Mouse (Mus musculus) small intestine, adult 2 months (tissue): Measurements from ENCODE around the gene Isg20l2. TPM values are rescaled to one million over a fixed set of nuclear protein-coding genes. Genes with fewer than 3 reads are reported as not detected.

Experiments used
- H3K27ac ChIP-seq: fragments of 200-500 bp; 2 replicates; pipeline ENCODE4 v1.5.1; 2012; ENCODE audit warnings: low read depth, low read length, control low read depth, inconsistent platforms; ENCODE audit not compliant: insufficient read depth
- H3K27me3 ChIP-seq: fragments of 200-500 bp; 2 replicates; pipeline ENCODE4 v1.6.1; 2012; ENCODE audit warnings: mild to moderate bottlenecking, moderate library complexity, low read length, inconsistent platforms; ENCODE audit not compliant: control insufficient read depth, insufficient read depth
- H3K36me3 ChIP-seq: fragments of 200-500 bp; 2 replicates; pipeline ENCODE4 v1.6.1; 2012; ENCODE audit warnings: mild to moderate bottlenecking, low read length, control low read depth, inconsistent platforms; ENCODE audit not compliant: control insufficient read depth, insufficient read depth
- H3K4me1 ChIP-seq: fragments of 200-500 bp; 2 replicates; pipeline ENCODE4 v1.6.1; 2012; ENCODE audit warnings: low read length, inconsistent platforms, mixed read lengths; ENCODE audit not compliant: control insufficient read depth, insufficient read depth, insufficient read length
- H3K4me3 ChIP-seq: fragments of 200-500 bp; 2 replicates; pipeline ENCODE4 v1.5.1; 2012; ENCODE audit warnings: low read depth, mild to moderate bottlenecking, control low read depth, inconsistent platforms, low read length, moderate library complexity
- CTCF ChIP-seq: fragments of 200-500 bp; IDR thresholded peaks from 2 replicates; pipeline ENCODE4 v1.5.1; 2012; ENCODE audit warnings: low read depth, mild to moderate bottlenecking, control low read depth, inconsistent platforms, low read length, moderate library complexity, mixed read lengths; ENCODE audit not compliant: insufficient replicate concordance, insufficient read length; ENCODE audit errors: extremely low read depth
- POLR2A ChIP-seq: fragments of 200-500 bp; IDR thresholded peaks from 2 replicates; pipeline ENCODE4 v1.6.1; 2012; ENCODE audit warnings: low read depth, mild to moderate bottlenecking, control low read depth, inconsistent platforms, low read length, moderate library complexity
- WGBS: fragments of 180-500 bp; shearing (Covaris S2); methylation state at CpG from one replicate; pipeline ENCODE4 v1.1.7; 2018; 5-methylcytosine and 5-hydroxymethylcytosine counted together
- polyA plus RNA-seq: library from polyadenylated mRNA; depleted of rRNA; stranded (reverse); fragments of >200 nt; gene quantifications from 2 replicates; pipeline ENCODE4 v1.2.3, GENCODE M21; 2012

The Isg20l2 gene
- polyA plus RNA-seq, 1 experiment: 7.0 TPM

GRCm38 (mm10) chr3:87942471-87942870 lies 12.4 kb downstream of the Isg20l2 start:
- WGBS: 94% methylated on average over 2 of the region's 2 CpGs
- no peak for TF ChIP-seq CTCF
- no peak for TF ChIP-seq POLR2A
- Histone ChIP-seq H3K27me3 (peaks cover 13% of the 10 kb centered on the region), H3K27ac (no peak overlapping the region), H3K36me3 (peaks cover 39% of the 10 kb centered on the region), H3K4me3 (no peak overlapping the region), H3K4me1 (no peaks in the 10 kb centered on the region)

- Histone ChIP-seq H3K4me3 (no peak overlapping the region), H3K4me1 (no peaks in the 10 kb centered on the region), H3K27ac (no peak overlapping the region), H3K27me3 (peaks cover 24% of the 10 kb centered on the region), H3K36me3 (peaks cover 34% of the 10 kb centered on the region)
- 56% methylated on average over 7 of the region's 7 CpGs for WGBS
- TF ChIP-seq CTCF: no peak
- TF ChIP-seq POLR2A: no peak
Measured at GRCm38 (mm10) chr3:87943586-87943985, 13.5 kb downstream of the Isg20l2 start.

DNA sequence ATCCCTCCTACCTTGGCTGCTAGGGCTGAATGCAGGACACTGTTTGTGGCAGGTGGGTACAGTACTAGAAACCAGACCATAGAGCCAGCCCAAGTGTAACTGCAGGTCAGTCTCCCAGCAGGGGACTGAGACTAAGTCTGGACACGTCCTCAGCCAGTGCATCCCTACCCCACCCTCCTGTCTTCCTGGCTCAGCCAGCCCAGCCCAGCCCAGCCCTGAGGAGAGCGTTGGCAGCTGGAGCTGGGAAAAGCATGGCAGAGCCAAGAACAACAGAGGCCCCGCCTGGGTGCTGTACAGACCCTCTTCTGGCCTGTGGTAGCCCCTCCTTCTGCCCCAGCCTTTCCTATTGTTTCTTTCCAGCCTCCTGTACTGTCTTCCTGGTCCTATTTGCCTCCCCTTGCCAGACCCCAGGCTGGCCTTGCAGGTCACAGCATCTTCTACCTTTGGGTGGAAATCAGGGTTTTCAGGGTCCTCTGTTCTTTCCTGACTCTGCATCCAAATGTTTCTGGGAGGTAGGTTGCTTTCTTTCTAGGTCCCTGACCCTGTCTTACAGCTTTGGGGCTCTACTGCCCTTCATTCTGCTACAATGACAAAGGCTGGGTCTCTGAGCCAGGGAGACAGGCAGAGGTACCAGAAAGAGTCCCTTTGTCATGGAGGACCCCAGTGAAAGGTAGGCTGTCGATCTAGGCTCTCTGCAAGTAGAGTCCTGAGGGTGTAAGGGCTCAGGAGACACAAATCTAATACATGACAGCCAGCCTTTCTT lies 14.9 kb downstream of the Isg20l2 start:
- 17% methylated on average over 4 of the region's 4 CpGs for WGBS

DNA sequence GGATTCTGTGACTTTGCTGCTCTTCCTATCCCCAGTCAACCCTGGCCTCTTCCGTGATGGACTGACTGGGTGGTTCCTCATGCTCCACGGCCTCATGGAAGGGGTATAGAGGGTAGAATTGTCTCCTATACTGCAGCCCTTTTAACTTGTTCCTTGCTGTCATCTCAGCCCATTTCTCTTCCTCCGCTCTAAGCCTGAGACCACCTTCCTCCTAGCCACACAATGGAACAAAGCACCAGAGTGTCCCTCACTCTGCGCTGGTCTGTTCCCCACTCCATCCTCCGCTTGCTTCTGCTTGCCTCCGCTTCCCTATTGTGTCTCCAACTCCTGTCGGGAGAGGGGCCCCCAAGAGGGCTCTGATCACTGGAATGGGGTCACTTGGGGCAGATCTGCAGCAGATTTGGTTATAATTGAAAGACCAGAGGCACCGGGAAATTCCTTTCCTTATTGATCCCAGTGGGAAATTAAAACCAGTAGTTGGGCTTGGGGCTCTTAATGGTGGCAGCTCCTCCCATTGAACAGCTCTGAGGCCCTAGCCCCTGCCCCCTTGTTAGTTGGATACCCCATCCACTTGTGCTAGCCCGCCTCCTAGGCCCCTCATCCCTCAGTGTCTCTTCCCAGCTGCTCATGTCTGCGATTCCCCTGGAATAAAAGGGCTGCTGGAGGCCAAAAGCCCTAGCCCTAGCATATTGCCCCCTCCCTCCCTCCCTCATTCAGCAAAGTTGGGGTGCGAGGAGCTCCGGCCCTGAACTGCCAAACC lies 15.8 kb downstream of the Isg20l2 start:
- Histone ChIP-seq H3K36me3 (peaks cover 13% of the 10 kb centered on the region), H3K4me1 (no peaks in the 10 kb centered on the region), H3K4me3 (no peak overlapping the region), H3K27ac (no peak overlapping the region), H3K27me3 (peaks cover 45% of the 10 kb centered on the region)
- no peak for TF ChIP-seq CTCF
- no peak for TF ChIP-seq POLR2A
- WGBS: 50% methylated on average over 12 of the region's 12 CpGs

More for the DNA sequence above, 14.9 kb downstream of the Isg20l2 start:
- Histone ChIP-seq H3K36me3 (peaks cover 19% of the 10 kb centered on the region), H3K4me3 (no peak overlapping the region), H3K27ac (no peak overlapping the region), H3K4me1 (no peaks in the 10 kb centered on the region), H3K27me3 (peaks cover 38% of the 10 kb centered on the region)
- TF ChIP-seq POLR2A: no peak
- no peak for TF ChIP-seq CTCF

GRCm38 (mm10) chr3:87946541-87946860 lies 16.4 kb downstream of the Isg20l2 start:
- Histone ChIP-seq H3K27me3 (peaks cover 46% of the 10 kb centered on the region), H3K4me3 (no peak overlapping the region), H3K27ac (no peak overlapping the region), H3K36me3 (peaks cover 7% of the 10 kb centered on the region), H3K4me1 (no peaks in the 10 kb centered on the region)
- TF ChIP-seq CTCF (no peak), POLR2A (no peak)
- 50% methylated on average over 1 of the region's 1 CpGs for WGBS

GRCm38 (mm10) chr3:87947056-87947810 lies 17.1 kb downstream of the Isg20l2 start:
- TF ChIP-seq CTCF: no peak
- no peak for TF ChIP-seq POLR2A
- H3K36me3 ChIP-seq: peaks cover 2% of the 10 kb centered on the region
- H3K27me3 ChIP-seq: peaks cover 52% of the 10 kb centered on the region
- no peaks in the 10 kb centered on the region for H3K4me1 ChIP-seq
- H3K4me3 ChIP-seq: no peak overlapping the region
- WGBS: 14% methylated on average over 26 of the region's 26 CpGs
- no peak overlapping the region for H3K27ac ChIP-seq

DNA sequence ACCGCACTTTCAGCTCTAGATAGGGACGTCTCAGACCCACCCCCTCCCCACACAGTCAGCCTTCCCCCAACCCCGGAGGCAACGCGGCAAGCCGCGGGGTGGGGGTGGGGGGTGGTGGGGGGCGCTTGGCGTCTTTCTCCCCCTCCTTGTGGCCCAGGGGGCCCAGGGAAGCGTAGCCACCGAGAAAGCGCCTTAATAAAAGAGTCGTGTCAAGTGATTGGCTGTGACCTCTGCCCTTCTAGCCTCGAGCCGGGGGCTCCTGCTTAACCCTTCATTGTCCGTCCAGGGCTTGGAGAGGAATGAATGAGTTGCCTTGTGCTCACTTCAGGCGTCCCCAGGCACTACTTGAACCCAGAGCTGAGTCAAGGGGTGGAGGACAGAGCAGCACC lies 17.7 kb downstream of the Isg20l2 start:
- peaks cover 58% of the 10 kb centered on the region for H3K27me3 ChIP-seq
- WGBS: 5% methylated on average over 17 of the region's 17 CpGs
- H3K4me3 ChIP-seq: no peak overlapping the region

More for the DNA sequence above, 17.7 kb downstream of the Isg20l2 start:
- TF ChIP-seq CTCF (no peak), POLR2A (no peak)
- no peaks in the 10 kb centered on the region for H3K4me1 ChIP-seq
- H3K36me3 ChIP-seq: no peaks in the 10 kb centered on the region
- no peak overlapping the region for H3K27ac ChIP-seq
